Mouse (Mus musculus) heart, embryonic 16.5 days (tissue): ENCODE results near the gene Gm21958. TPM values are rescaled to one million over a fixed set of nuclear protein-coding genes. Genes with fewer than 3 reads are reported as not detected.

Source experiments
- ATAC-seq: fragments of 200-750 bp; cut with Nextera tagmentation; replicated peaks from 2 replicates; pipeline ENCODE4 v1.8.0; 2017; ENCODE audit warnings: moderate number of reproducible peaks; ENCODE audit not compliant: insufficient read depth, low FRiP score; ENCODE audit errors: extremely low read depth
- H3K27ac ChIP-seq: fragments of 300-500 bp; sonication (generic); 2 replicates; pipeline ENCODE4 v1.5.1; 2014; ENCODE audit warnings: mild to moderate bottlenecking, low read length, control low read depth, moderate library complexity
- H3K27me3 ChIP-seq: fragments of 300-500 bp; sonication (generic); 2 replicates; pipeline ENCODE4 v1.6.1; 2014; ENCODE audit warnings: low read length, mixed read lengths; ENCODE audit not compliant: control insufficient read depth, insufficient read depth
- H3K36me3 ChIP-seq: fragments of 300-500 bp; sonication (generic); 2 replicates; pipeline ENCODE4 v1.6.1; 2014; ENCODE audit not compliant: control insufficient read depth, insufficient read depth
- H3K4me1 ChIP-seq: fragments of 300-500 bp; sonication (generic); 2 replicates; pipeline ENCODE4 v1.6.1; 2014; ENCODE audit warnings: low read length, mixed read lengths; ENCODE audit not compliant: control insufficient read depth, insufficient read depth
- H3K4me2 ChIP-seq: fragments of 300-500 bp; sonication (generic); 2 replicates; pipeline ENCODE4 v1.6.1; 2014; ENCODE audit warnings: low read depth, mild to moderate bottlenecking, control low read depth, low read length
- H3K4me3 ChIP-seq: fragments of 300-500 bp; sonication (generic); 2 replicates; pipeline ENCODE4 v1.5.1; 2014; ENCODE audit warnings: mild to moderate bottlenecking, control low read depth, low read length
- H3K9ac ChIP-seq: fragments of 300-500 bp; sonication (generic); 2 replicates; pipeline ENCODE4 v1.6.1; 2014; ENCODE audit warnings: low read length, control low read depth
- H3K9me3 ChIP-seq: fragments of 300-500 bp; sonication (generic); replicated peaks from 2 replicates; pipeline ENCODE4 v1.6.1; 2016; ENCODE audit warnings: low read length; ENCODE audit not compliant: control insufficient read depth
- WGBS: fragments of 180-500 bp; shearing (Covaris S2); extraction: QIAGEN DNeasy Blood & Tissue Kit; methylation state at CpG from one replicate; pipeline ENCODE4 v1.1.7; 2014; 5-methylcytosine and 5-hydroxymethylcytosine counted together
- polyA plus RNA-seq: library from polyadenylated mRNA; unstranded; fragments of >200 nt; fragmentation: Nextera tagmentation; extraction: Ambion mirVana; gene quantifications from 2 replicates; pipeline ENCODE4 v1.2.1, GENCODE M21; 2015

Gm21958 gene
- polyA plus RNA-seq, 1 experiment from 2014 or later, result not detected

- Histone ChIP-seq H3K27ac (no peak overlapping the region), H3K4me2 (no peak overlapping the region), H3K9me3 (no peaks in the 10 kb centered on the region), H3K36me3 (no peaks in the 10 kb centered on the region), H3K4me1 (no peaks in the 10 kb centered on the region), H3K9ac (no peak overlapping the region), H3K27me3 (no peaks in the 10 kb centered on the region), H3K4me3 (no peak overlapping the region)
- 63% methylated on average over 13 of the region's 13 CpGs for WGBS
- no peak for ATAC-seq
Measured at GRCm38 (mm10) chr3:54672557-54673529, 41.3 kb downstream of the Gm21958 start.

- Histone ChIP-seq H3K9ac (no peak overlapping the region), H3K27me3 (no peaks in the 10 kb centered on the region), H3K4me1 (no peaks in the 10 kb centered on the region), H3K9me3 (no peaks in the 10 kb centered on the region), H3K36me3 (no peaks in the 10 kb centered on the region), H3K4me2 (no peak overlapping the region), H3K27ac (no peak overlapping the region), H3K4me3 (no peak overlapping the region)
- 65% methylated on average over 3 of the region's 3 CpGs for WGBS
- no peak for ATAC-seq
Measured at GRCm38 (mm10) chr3:54672111-54672510, 42.0 kb downstream of the Gm21958 start.

GRCm38 (mm10) chr3:54669559-54669958 is 44.6 kb downstream of the Gm21958 start:
- WGBS, result 75% methylated on average over 6 of the region's 6 CpGs
- no peak for ATAC-seq
- Histone ChIP-seq H3K4me3 (no peak overlapping the region), H3K9ac (no peak overlapping the region), H3K9me3 (no peaks in the 10 kb centered on the region), H3K4me1 (no peaks in the 10 kb centered on the region), H3K36me3 (no peaks in the 10 kb centered on the region), H3K4me2 (no peak overlapping the region), H3K27me3 (no peaks in the 10 kb centered on the region), H3K27ac (no peak overlapping the region)

GRCm38 (mm10) chr3:54668722-54669121 is 45.4 kb downstream of the Gm21958 start:
- no peak for ATAC-seq
- Histone ChIP-seq H3K27me3 (no peaks in the 10 kb centered on the region), H3K4me1 (no peaks in the 10 kb centered on the region), H3K36me3 (no peaks in the 10 kb centered on the region), H3K27ac (no peak overlapping the region), H3K4me2 (no peak overlapping the region), H3K9me3 (no peaks in the 10 kb centered on the region), H3K9ac (no peak overlapping the region), H3K4me3 (no peak overlapping the region)
- 66% methylated on average over 6 of the region's 6 CpGs for WGBS

GRCm38 (mm10) chr3:54668141-54668540 is 46.0 kb downstream of the Gm21958 start:
- Histone ChIP-seq H3K4me2 (no peak overlapping the region), H3K4me3 (no peak overlapping the region), H3K27ac (no peak overlapping the region), H3K36me3 (no peaks in the 10 kb centered on the region), H3K9ac (no peak overlapping the region), H3K27me3 (no peaks in the 10 kb centered on the region), H3K4me1 (no peaks in the 10 kb centered on the region), H3K9me3 (no peaks in the 10 kb centered on the region)
- WGBS, result 83% methylated on average over 3 of the region's 3 CpGs
- ATAC-seq, result no peak

Other genes starting within 250 kb of the Gm21958 start
- 59.3 and 63.1 TPM in 2 replicates for gene Supt20, start 21.5 kb downstream of the Gm21958 start, polyA plus RNA-seq
- 72.4 and 75.0 TPM in 2 replicates for gene Exosc8, start 21.0 kb upstream of the Gm21958 start, polyA plus RNA-seq
- gene Alg5, start 21.2 kb upstream of the Gm21958 start, polyA plus RNA-seq, result 33.6 and 38.8 TPM in 2 replicates
- gene Smad9, start 41.2 kb upstream of the Gm21958 start, polyA plus RNA-seq, result 0.62 and 0.75 TPM in 2 replicates
- 28.3 and 32.3 TPM in 2 replicates for gene Rfxap, start 93.4 kb upstream of the Gm21958 start, polyA plus RNA-seq
- gene Sertm1, start 201.5 kb upstream of the Gm21958 start, polyA plus RNA-seq, result 0.07 and 0.11 TPM in 2 replicates